Mouse (Mus musculus): ENCODE data around the gene Ampd3. TPM values are rescaled to one million over a fixed set of nuclear protein-coding genes. Genes with fewer than 3 reads are reported as not detected.

Ampd3 gene
- total RNA-seq, 2 experiments from 2014 or later: 46.0 to 46.2 TPM

- no peak for DNase-seq (ENCODE audit: low spot score)
- intact Hi-C loops (cut with DNase I): no loop called here
These were observed 26.7 kb downstream of the Ampd3 start for GRCm38 (mm10) chr7:110794722-110795121.

- DNase-seq (ENCODE audit: low spot score): no peak
- intact Hi-C loops (cut with DNase I): no loop called here
These were observed 28.5 kb downstream of the Ampd3 start for GRCm38 (mm10) chr7:110796367-110797051.

GRCm38 (mm10) chr7:110797722-110798409 is 29.9 kb downstream of the Ampd3 start:
- intact Hi-C loops (cut with DNase I): no loop called here
- no peak for DNase-seq (ENCODE audit: low spot score)

GRCm38 (mm10) chr7:110801028-110801427 is 33.0 kb downstream of the Ampd3 start:
- intact Hi-C loops (cut with DNase I): loop anchor here (1.0 to 10.0 kb wide), 5 partner anchors 34 to 514 kb away; no protein-coding TSS in a partner anchor
- peak; percentile 51 for DNase-seq (ENCODE audit: low spot score)

- intact Hi-C loops (cut with DNase I): loop anchor here (5.0 to 10.0 kb wide), 3 partner anchors 256 to 516 kb away; no protein-coding TSS in a partner anchor
- no peak for DNase-seq (ENCODE audit: low spot score)
These were observed 35.1 kb downstream of the Ampd3 start for GRCm38 (mm10) chr7:110803131-110803530.

- DNase-seq (ENCODE audit: low spot score): no peak
- intact Hi-C loops (cut with DNase I): loop anchor here (5.0 to 10.0 kb wide), 3 partner anchors 257 to 517 kb away; no protein-coding TSS in a partner anchor
These were observed 36.3 kb downstream of the Ampd3 start for GRCm38 (mm10) chr7:110804266-110804665.

- DNase-seq (ENCODE audit: low spot score): no peak
- intact Hi-C loops (cut with DNase I): loop anchor here (10.0 kb wide), 1 partner anchor 373 kb away; no protein-coding TSS in a partner anchor
These were observed 39.5 kb downstream of the Ampd3 start for GRCm38 (mm10) chr7:110807460-110808030.

GRCm38 (mm10) chr7:110808962-110809361 is 41.0 kb downstream of the Ampd3 start:
- DNase-seq (ENCODE audit: low spot score): no peak
- intact Hi-C loops (cut with DNase I): loop anchor here (10.0 kb wide), 1 partner anchor 374 kb away; no protein-coding TSS in a partner anchor

GRCm38 (mm10) chr7:110809585-110810557 is 41.9 kb downstream of the Ampd3 start:
- intact Hi-C loops (cut with DNase I): loop anchor here (10.0 kb wide), 1 partner anchor 375 kb away; no protein-coding TSS in a partner anchor
- no peak for DNase-seq (ENCODE audit: low spot score)

- DNase-seq (ENCODE audit: low spot score): no peak
- intact Hi-C loops (cut with DNase I): no loop called here
These were observed 43.0 kb downstream of the Ampd3 start for GRCm38 (mm10) chr7:110810995-110811394.

- no peak for DNase-seq (ENCODE audit: low spot score)
- intact Hi-C loops (cut with DNase I): no loop called here
These were observed 43.5 kb downstream of the Ampd3 start for GRCm38 (mm10) chr7:110811529-110811928.

- intact Hi-C loops (cut with DNase I): no loop called here
- no peak for DNase-seq (ENCODE audit: low spot score)
These were observed 46.0 kb downstream of the Ampd3 start for GRCm38 (mm10) chr7:110813983-110814382.

GRCm38 (mm10) chr7:110816037-110816436 is 48.0 kb downstream of the Ampd3 start:
- intact Hi-C loops (cut with DNase I): loop anchor here (2.0 kb wide), 1 partner anchor 115 kb away; no protein-coding TSS in a partner anchor
- DNase-seq (ENCODE audit: low spot score): no peak

- DNase-seq (ENCODE audit: low spot score): no peak
- intact Hi-C loops (cut with DNase I): no loop called here
These were observed 50.2 kb downstream of the Ampd3 start for GRCm38 (mm10) chr7:110818206-110818605.

- no peak for DNase-seq (ENCODE audit: low spot score)
- intact Hi-C loops (cut with DNase I): no loop called here
These were observed 50.9 kb downstream of the Ampd3 start for GRCm38 (mm10) chr7:110818787-110819350.

GRCm38 (mm10) chr7:110821068-110821467 is 53.1 kb downstream of the Ampd3 start:
- intact Hi-C loops (cut with DNase I): no loop called here
- DNase-seq (ENCODE audit: low spot score): no peak

- no peak for DNase-seq (ENCODE audit: low spot score)
- intact Hi-C loops (cut with DNase I): no loop called here
These were observed 53.6 kb downstream of the Ampd3 start for GRCm38 (mm10) chr7:110821653-110822052.

GRCm38 (mm10) chr7:110822055-110822454 is 54.0 kb downstream of the Ampd3 start:
- DNase-seq (ENCODE audit: low spot score): no peak
- intact Hi-C loops (cut with DNase I): no loop called here

- intact Hi-C loops (cut with DNase I): no loop called here
These were observed 55.1 kb downstream of the Ampd3 start for GRCm38 (mm10) chr7:110823076-110823475.

More at GRCm38 (mm10) chr7:110823076-110823475, 55.1 kb downstream of the Ampd3 start:
- no peak for DNase-seq (ENCODE audit: low spot score)

Data from heart, postnatal 25 days (tissue).